Comparison of ENCODE assay signal across 24 mouse cellular contexts in genomic region chr9:24450524-24450923, GRCm38 (mm10). TPM values are rescaled to one million over a fixed set of nuclear protein-coding genes. Genes with fewer than 3 reads are reported as not detected.
DNase-seq lines count a peak whose midpoint lies in the region; ATAC-seq and TF ChIP-seq lines count a peak whose summit lies in the region.
"Had no signal": no experiment of that assay in that cellular context is flagged by ENCODE, and none has a peak within 500 bp of the region (broad histone marks: within the 10 kb centered on the region; RNA-seq: fewer than 3 reads in every experiment).

No protein-coding gene starts in this region.

- H3K9me3 ChIP-seq in forebrain, postnatal 0 days (ENCODE audit: low read length) = no peaks in the 10 kb centered on the region
- H3K9me3 ChIP-seq in forebrain, embryonic 11.5 days (ENCODE audit: control insufficient read depth, low read length) = no peaks in the 10 kb centered on the region
- no peaks in the 10 kb centered on the region for H3K9me3 ChIP-seq in midbrain, postnatal 0 days (ENCODE audit: low read length)
- no peaks in the 10 kb centered on the region for H3K9me3 ChIP-seq in midbrain, embryonic 11.5 days (ENCODE audit: control insufficient read depth, low read length)
- H3K9me3 ChIP-seq: embryonic facial prominence, embryonic 12.5 days; G1E; heart, embryonic 13.5 days; hindbrain, embryonic 15.5 days; kidney, embryonic 15.5 days; liver, embryonic 12.5 days; midbrain, embryonic 10.5 days had no signal

- no peak overlapping the region for H3K4me3 ChIP-seq in cerebellum, adult 2 months (replicated peaks; ENCODE audit: insufficient read depth, low read depth, low read length)
- H3K4me3 ChIP-seq in forebrain, postnatal 0 days (ENCODE audit: low read depth, low read length) = no peak overlapping the region
- no peak overlapping the region for H3K4me3 ChIP-seq in forebrain, embryonic 11.5 days (ENCODE audit: low read depth, low read length)
- no peak overlapping the region for H3K4me3 ChIP-seq in midbrain, postnatal 0 days (ENCODE audit: low read depth, low read length)
- no peak overlapping the region for H3K4me3 ChIP-seq in midbrain, embryonic 11.5 days (ENCODE audit: low read depth, low read length)
- H3K4me3 ChIP-seq in layer of hippocampus, adult 2 months = no peak overlapping the region
- H3K4me3 ChIP-seq: embryonic facial prominence, embryonic 12.5 days; heart, embryonic 13.5 days; hindbrain, embryonic 15.5 days; kidney, embryonic 15.5 days; left cerebral cortex, adult 2 months; liver, embryonic 12.5 days; midbrain, embryonic 10.5 days had no signal

- DNase-seq in cerebellum, postnatal 14 days = peak; percentile 61 to 66
- no peak for DNase-seq in cerebellum, adult 2 months
- peak; percentile 27 for DNase-seq in forebrain, postnatal 0 days
- DNase-seq in forebrain, embryonic 11.5 days (ENCODE audit: low spot score) = no peak
- DNase-seq in midbrain, postnatal 0 days (ENCODE audit: low spot score) = peak; percentile 15
- DNase-seq in midbrain, embryonic 11.5 days (ENCODE audit: low spot score, missing footprints) = no peak
- peak; percentile 51 for DNase-seq in testis, postnatal 10 days (ENCODE audit: low spot score)
- no peak for DNase-seq in layer of hippocampus, adult 2 months (ENCODE audit: low spot score in 2 of 2)
- DNase-seq: adrenal gland, adult 8-10 months; cerebellum, adult 11-12 months; gastrocnemius, postnatal 10 days; heart, postnatal 10 days; kidney, adult 18-20 months; liver, postnatal 0 days; thymus, postnatal 4 days had no signal

- no peak overlapping the region for H3K9ac ChIP-seq in forebrain, postnatal 0 days
- no peak overlapping the region for H3K9ac ChIP-seq in forebrain, embryonic 11.5 days (ENCODE audit: low read length)
- H3K9ac ChIP-seq in midbrain, postnatal 0 days (replicated peaks; ENCODE audit: low read length, poor library complexity, severe bottlenecking) = no peak overlapping the region
- no peak overlapping the region for H3K9ac ChIP-seq in midbrain, embryonic 11.5 days (ENCODE audit: low read length)
- H3K9ac ChIP-seq: embryonic facial prominence, embryonic 12.5 days; heart, embryonic 13.5 days; hindbrain, embryonic 15.5 days; kidney, embryonic 15.5 days; liver, embryonic 12.5 days; liver, postnatal 0 days had no signal

- no peak overlapping the region for H3K27ac ChIP-seq in cerebellum, adult 2 months (ENCODE audit: insufficient read depth, low read length)
- no peak overlapping the region for H3K27ac ChIP-seq in forebrain, postnatal 0 days (ENCODE audit: low read depth, low read length)
- H3K27ac ChIP-seq in forebrain, embryonic 11.5 days (ENCODE audit: low read depth, low read length) = no peak overlapping the region
- H3K27ac ChIP-seq in midbrain, postnatal 0 days (ENCODE audit: low read depth, low read length) = no peak overlapping the region
- no peak overlapping the region for H3K27ac ChIP-seq in midbrain, embryonic 11.5 days (ENCODE audit: low read depth, low read length)
- no peak overlapping the region for H3K27ac ChIP-seq in layer of hippocampus, adult 2 months
- H3K27ac ChIP-seq: embryonic facial prominence, embryonic 12.5 days; heart, embryonic 13.5 days; hindbrain, embryonic 15.5 days; kidney, embryonic 15.5 days; left cerebral cortex, adult 2 months; liver, embryonic 12.5 days; midbrain, embryonic 10.5 days had no signal

- ATAC-seq in forebrain, postnatal 0 days = no peak
- ATAC-seq in forebrain, embryonic 11.5 days (replicated peaks; ENCODE audit: low FRiP score) = no peak
- no peak for ATAC-seq in midbrain, postnatal 0 days (ENCODE audit: low FRiP score)
- no peak for ATAC-seq in midbrain, embryonic 11.5 days (ENCODE audit: low FRiP score)
- ATAC-seq: liver, embryonic 12.5 days; liver, postnatal 0 days; lung, postnatal 0 days had no signal

- no peak for TF ChIP-seq CTCF in cerebellum, adult 2 months (IDR thresholded peaks at IDR 0.05; ENCODE audit: borderline replicate concordance, insufficient read depth, low read depth, low read length)
- TF ChIP-seq CTCF in forebrain, postnatal 0 days (IDR thresholded peaks at IDR 0.05; ENCODE audit: low read depth) = no peak
- no peak for TF ChIP-seq CTCF in midbrain, postnatal 0 days (IDR thresholded peaks at IDR 0.05)
- no peak for TF ChIP-seq CTCF in layer of hippocampus, adult 2 months (conservative IDR thresholded peaks at IDR 0.05)

- TF ChIP-seq POLR2A in cerebellum, adult 2 months (IDR thresholded peaks at IDR 0.05; ENCODE audit: borderline replicate concordance, insufficient read depth, low read length) = no peak

- peaks cover 7% of the 10 kb centered on the region; the same call in 1 of the 2 replicates for H3K4me1 ChIP-seq in cerebellum, adult 2 months (ENCODE audit: control insufficient read depth, insufficient read depth, low read length)
- H3K4me1 ChIP-seq in forebrain, postnatal 0 days (ENCODE audit: insufficient read depth) = no peaks in the 10 kb centered on the region
- no peaks in the 10 kb centered on the region for H3K4me1 ChIP-seq in forebrain, embryonic 11.5 days (replicated peaks; ENCODE audit: control insufficient read depth, insufficient read depth, low read length)
- H3K4me1 ChIP-seq in midbrain, postnatal 0 days (ENCODE audit: insufficient read depth, low read length) = no peaks in the 10 kb centered on the region
- no peaks in the 10 kb centered on the region for H3K4me1 ChIP-seq in midbrain, embryonic 11.5 days (ENCODE audit: control insufficient read depth, insufficient read depth, low read length)
- H3K4me1 ChIP-seq: embryonic facial prominence, embryonic 12.5 days; kidney, embryonic 15.5 days; midbrain, embryonic 10.5 days had no signal

- no peak overlapping the region for H3K4me2 ChIP-seq in forebrain, postnatal 0 days (ENCODE audit: low read depth)
- no peak overlapping the region for H3K4me2 ChIP-seq in forebrain, embryonic 11.5 days (ENCODE audit: low read depth, low read length, severe bottlenecking)
- H3K4me2 ChIP-seq in midbrain, postnatal 0 days (ENCODE audit: low read depth, low read length, poor library complexity, severe bottlenecking) = no peak overlapping the region
- H3K4me2 ChIP-seq in midbrain, embryonic 11.5 days = no peak overlapping the region
- H3K4me2 ChIP-seq: embryonic facial prominence, embryonic 12.5 days; heart, embryonic 13.5 days; hindbrain, embryonic 15.5 days; kidney, embryonic 15.5 days; liver, embryonic 12.5 days had no signal

- H3K36me3 ChIP-seq in forebrain, postnatal 0 days (ENCODE audit: insufficient read depth) = 0 out of 2 replicates have a peak, but pooled peaks cover 4% of the 10 kb centered on the region
- H3K36me3 ChIP-seq in forebrain, embryonic 11.5 days (ENCODE audit: control insufficient read depth, insufficient read depth, low read length) = no peaks in the 10 kb centered on the region
- H3K36me3 ChIP-seq in midbrain, postnatal 0 days (ENCODE audit: insufficient read depth, low read length) = no peaks in the 10 kb centered on the region
- no peaks in the 10 kb centered on the region; the same call in 1 of the 2 replicates for H3K36me3 ChIP-seq in midbrain, embryonic 11.5 days (ENCODE audit: control insufficient read depth, insufficient read depth, low read length)

- WGBS in cerebellum, adult 2 months = 66% methylated on average over 7 of the region's 7 CpGs
- WGBS in forebrain, postnatal 0 days = 52% methylated on average over 7 of the region's 7 CpGs
- 85% methylated on average over 7 of the region's 7 CpGs for WGBS in forebrain, embryonic 11.5 days
- 80% methylated on average over 7 of the region's 7 CpGs for WGBS in midbrain, postnatal 0 days
- WGBS in midbrain, embryonic 11.5 days = 94% methylated on average over 7 of the region's 7 CpGs

- H3K27me3 ChIP-seq in cerebellum, adult 2 months (ENCODE audit: control insufficient read depth, insufficient read depth, low read length) = no peaks in the 10 kb centered on the region
- no peaks in the 10 kb centered on the region for H3K27me3 ChIP-seq in forebrain, postnatal 0 days (ENCODE audit: insufficient read depth, low read length)
- H3K27me3 ChIP-seq in forebrain, embryonic 11.5 days (ENCODE audit: control insufficient read depth, insufficient read depth, low read length) = no peaks in the 10 kb centered on the region
- H3K27me3 ChIP-seq in midbrain, postnatal 0 days (ENCODE audit: insufficient read depth, low read length) = no peaks in the 10 kb centered on the region
- no peaks in the 10 kb centered on the region for H3K27me3 ChIP-seq in midbrain, embryonic 11.5 days (ENCODE audit: control insufficient read depth, insufficient read depth, low read length)
- H3K27me3 ChIP-seq: embryonic facial prominence, embryonic 12.5 days; heart, embryonic 13.5 days; hindbrain, embryonic 15.5 days; kidney, embryonic 15.5 days; liver, embryonic 12.5 days had no signal

RNA-seq across cellular contexts. Expression of gene Dpy19l1, which starts 52.4 kb away (rescaled TPM):
- 48.9 and 57.3 TPM in 2 replicates for polyA plus RNA-seq in cerebellum, adult 2 months (2012; rRNA removed)
- 53.1 and 71.5 TPM in 2 replicates for total RNA-seq in forebrain, postnatal 0 days (2014; rRNA removed)
- 18.7 and 20.1 TPM in 2 replicates for polyA plus RNA-seq in forebrain, postnatal 0 days (2015; fragmentation: Nextera tagmentation; extraction: Ambion mirVana)
- 21.5 and 24.2 TPM in 2 replicates for polyA plus RNA-seq in forebrain, embryonic 11.5 days (2014; fragmentation: Nextera tagmentation; extraction: Ambion mirVana)
- 47.3 and 49.0 TPM in 2 replicates for total RNA-seq in midbrain, postnatal 0 days (2014; rRNA removed)
- polyA plus RNA-seq in midbrain, postnatal 0 days (2015; fragmentation: Nextera tagmentation; extraction: Ambion mirVana) = 14.4 and 16.8 TPM in 2 replicates
- 15.6 and 17.2 TPM in 2 replicates for polyA plus RNA-seq in midbrain, embryonic 11.5 days (2014; fragmentation: Nextera tagmentation; extraction: Ambion mirVana)
- total RNA-seq in layer of hippocampus, adult 2 months (2021) = 10 to 100 TPM; 36.5 to 38.0 TPM

Comparison
In these comparisons a context has a peak if more than half of its experiments do, and no peak if none do; other contexts are left out.
1. DNase-seq: peak in cerebellum, postnatal 14 days (2 of 2), forebrain, postnatal 0 days (single experiment), midbrain, postnatal 0 days (single experiment) and testis, postnatal 10 days (single experiment); none in cerebellum, adult 2 months (0 of 2), forebrain, embryonic 11.5 days (single experiment), midbrain, embryonic 11.5 days (single experiment) and layer of hippocampus, adult 2 months (0 of 2).